Mouse (Mus musculus): ENCODE measurements around the gene Irgm1. TPM values are rescaled to one million over a fixed set of nuclear protein-coding genes. Genes with fewer than 3 reads are reported as not detected.
"Not testable (repeated sequence)": the region's sequence is repeated elsewhere in the genome, so short reads cannot be mapped to it uniquely, and the experiment has no call there.

Gene Irgm1
- 100 to 1,000 TPM; 189 to 229 TPM for polyA plus RNA-seq (2017; shearing (Covaris generic))

GRCm38 (mm10) chr11:48871201-48871772 lies at the start of gene Irgm1:
Irgm1 (minus strand) TSS chr11:48871683.
- ATAC-seq: peak; percentile 77

- ATAC-seq: no peak
Observed at GRCm38 (mm10) chr11:48918380-48918779, 46.9 kb upstream of the Irgm1 start.

- ATAC-seq: no peak
Observed at GRCm38 (mm10) chr11:48913611-48914010, 42.1 kb upstream of the Irgm1 start.

- ATAC-seq: no peak
Observed at GRCm38 (mm10) chr11:48908459-48908858, 37.0 kb upstream of the Irgm1 start.

GRCm38 (mm10) chr11:48902021-48902420 lies 30.5 kb upstream of the Irgm1 start, which contains the start of gene Gm5431:
Gm5431 (minus strand) TSS chr11:48902214.
- ATAC-seq: no peak

GRCm38 (mm10) chr11:48901567-48901930 lies 30.1 kb upstream of the Irgm1 start:
- not testable (repeated sequence) for ATAC-seq

- ATAC-seq: not testable (repeated sequence)
Observed at GRCm38 (mm10) chr11:48900654-48901566, 29.4 kb upstream of the Irgm1 start.

- no peak for ATAC-seq
Observed at GRCm38 (mm10) chr11:48898812-48899431, 27.4 kb upstream of the Irgm1 start.

GRCm38 (mm10) chr11:48876680-48877079 lies 5.2 kb upstream of the Irgm1 start:
- ATAC-seq: no peak

- not testable (repeated sequence) for ATAC-seq
Observed at GRCm38 (mm10) chr11:48875343-48875837, 3.9 kb upstream of the Irgm1 start.

- peak; percentile 68 for ATAC-seq
Observed at GRCm38 (mm10) chr11:48874465-48874864, 3.0 kb upstream of the Irgm1 start.

- ATAC-seq: no peak
Observed at GRCm38 (mm10) chr11:48873591-48874290, 2.3 kb upstream of the Irgm1 start.

GRCm38 (mm10) chr11:48872695-48873300 lies 1.3 kb upstream of the Irgm1 start:
- no peak for ATAC-seq

GRCm38 (mm10) chr11:48871817-48872541 lies 496 bp upstream of the Irgm1 start:
- ATAC-seq: peak; percentile 12

GRCm38 (mm10) chr11:48870781-48871180 lies 702 bp downstream of the Irgm1 start:
- no peak for ATAC-seq

- no peak for ATAC-seq
Observed at GRCm38 (mm10) chr11:48869380-48870110, 1.9 kb downstream of the Irgm1 start.

GRCm38 (mm10) chr11:48866481-48866880 lies 5.0 kb downstream of the Irgm1 start:
- ATAC-seq: no peak

- no peak for ATAC-seq
Observed at GRCm38 (mm10) chr11:48863808-48864207, 7.7 kb downstream of the Irgm1 start.

- ATAC-seq: no peak
Observed at GRCm38 (mm10) chr11:48862784-48863319, 8.6 kb downstream of the Irgm1 start.

GRCm38 (mm10) chr11:48859014-48859413 lies 12.5 kb downstream of the Irgm1 start:
- peak; percentile 24 for ATAC-seq

All from CD4-positive, CD25-positive, alpha-beta regulatory T cell, adult 4 months (primary cell).